Mouse (Mus musculus) testis, adult 2 months (tissue): Measurements from ENCODE around the gene Tm9sf1.

Experiments used
- CTCF ChIP-seq: fragments of 200-500 bp; IDR thresholded peaks from 2 replicates; pipeline ENCODE4 v1.5.1; 2012; ENCODE audit warnings: low read depth, mild to moderate bottlenecking, inconsistent platforms, low read length, moderate library complexity; ENCODE audit not compliant: control insufficient read depth, insufficient read depth, insufficient replicate concordance
- POLR2A ChIP-seq: fragments of 200-500 bp; IDR thresholded peaks from 2 replicates; pipeline ENCODE4 v1.6.1; 2012; ENCODE audit warnings: low read depth, mild to moderate bottlenecking, inconsistent platforms, low read length, moderate library complexity; ENCODE audit not compliant: control insufficient read depth

- TF ChIP-seq CTCF, result no peak
- no peak for TF ChIP-seq POLR2A
These were observed 34.0 kb upstream of the Tm9sf1 start for GRCm38 (mm10) chr14:55677615-55678014.
